Mouse (Mus musculus): ENCODE measurements around the gene Grcc10. TPM values are rescaled to one million over a fixed set of nuclear protein-coding genes. Genes with fewer than 3 reads are reported as not detected.

The Grcc10 gene
- polyA plus RNA-seq, 2 experiments, result 290 to 438 TPM

DNA sequence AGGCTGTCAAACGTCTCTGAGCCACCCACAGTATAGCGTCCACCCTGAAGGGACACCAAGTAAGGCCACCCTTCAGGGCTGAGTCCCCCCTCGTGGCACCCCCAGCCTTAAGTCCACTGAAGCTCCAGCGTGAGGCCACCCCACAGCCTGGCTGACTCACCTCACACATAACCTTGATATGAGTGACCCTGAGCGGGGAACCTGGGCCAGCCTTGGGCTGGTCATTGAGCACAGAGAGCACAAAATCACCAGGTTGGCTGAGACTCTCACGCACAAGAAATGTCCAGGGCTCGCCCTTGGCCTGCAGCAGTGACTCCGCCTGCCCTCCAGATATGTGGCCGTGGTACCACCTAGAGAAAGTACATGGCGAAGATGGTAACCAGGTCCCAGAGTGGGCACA is 12.6 kb downstream of the Grcc10 start:
- ATAC-seq (ENCODE audit: low FRiP score, low read depth) (no peak), DNase-seq (ENCODE audit: low spot score) (no peak)
- Histone ChIP-seq H3K9ac (ENCODE audit: low read depth, low read length, severe bottlenecking) (no peak overlapping the region), H3K4me1 (ENCODE audit: control insufficient read depth, insufficient read depth, low read length) (no peaks in the 10 kb centered on the region), H3K36me3 (ENCODE audit: control insufficient read depth, insufficient read depth, low read length) (no peaks in the 10 kb centered on the region), H3K4me3 (replicated peaks; ENCODE audit: low read length) (no peak overlapping the region), H3K4me2 (replicated peaks; ENCODE audit: low read depth, low read length, severe bottlenecking) (no peak overlapping the region), H3K27me3 (ENCODE audit: control insufficient read depth, insufficient read depth, low read length) (no peaks in the 10 kb centered on the region), H3K9me3 (ENCODE audit: control insufficient read depth, low read length) (no peaks in the 10 kb centered on the region), H3K27ac (replicated peaks; ENCODE audit: low read depth, low read length) (no peak overlapping the region)
- WGBS, result 92% methylated on average over 10 of the region's 10 CpGs
- TF ChIP-seq POLR2A (IDR thresholded peaks at IDR 0.05; ENCODE audit: borderline replicate concordance, extremely low read depth, insufficient read depth, insufficient read length), result no peak

GRCm38 (mm10) chr6:124724472-124724871 is 16.7 kb downstream of the Grcc10 start:
- DNase-seq (ENCODE audit: low spot score), result no peak
- no peaks in the 10 kb centered on the region for H3K9me3 ChIP-seq (ENCODE audit: control insufficient read depth, low read length)
- ATAC-seq (ENCODE audit: low FRiP score, low read depth), result no peak
- no peaks in the 10 kb centered on the region for H3K4me1 ChIP-seq (ENCODE audit: control insufficient read depth, insufficient read depth, low read length)
- H3K9ac ChIP-seq (ENCODE audit: low read depth, low read length, severe bottlenecking), result no peak overlapping the region
- H3K27ac ChIP-seq (replicated peaks; ENCODE audit: low read depth, low read length), result no peak overlapping the region
- no peaks in the 10 kb centered on the region for H3K27me3 ChIP-seq (ENCODE audit: control insufficient read depth, insufficient read depth, low read length)
- 82% methylated on average over 10 of the region's 10 CpGs for WGBS
- no peaks in the 10 kb centered on the region for H3K36me3 ChIP-seq (ENCODE audit: control insufficient read depth, insufficient read depth, low read length)
- H3K4me3 ChIP-seq (replicated peaks; ENCODE audit: low read length), result no peak overlapping the region
- no peak overlapping the region for H3K4me2 ChIP-seq (replicated peaks; ENCODE audit: low read depth, low read length, severe bottlenecking)
- no peak for TF ChIP-seq POLR2A (IDR thresholded peaks at IDR 0.05; ENCODE audit: borderline replicate concordance, extremely low read depth, insufficient read depth, insufficient read length)

GRCm38 (mm10) chr6:124723541-124723940 is 17.6 kb downstream of the Grcc10 start:
- H3K9ac ChIP-seq (ENCODE audit: low read depth, low read length, severe bottlenecking), result no peak overlapping the region
- TF ChIP-seq POLR2A (IDR thresholded peaks at IDR 0.05; ENCODE audit: borderline replicate concordance, extremely low read depth, insufficient read depth, insufficient read length), result no peak
- no peak overlapping the region for H3K4me2 ChIP-seq (replicated peaks; ENCODE audit: low read depth, low read length, severe bottlenecking)
- no peak overlapping the region for H3K27ac ChIP-seq (replicated peaks; ENCODE audit: low read depth, low read length)
- no peaks in the 10 kb centered on the region for H3K27me3 ChIP-seq (ENCODE audit: control insufficient read depth, insufficient read depth, low read length)
- DNase-seq (ENCODE audit: low spot score), result no peak
- ATAC-seq (ENCODE audit: low FRiP score, low read depth), result no peak
- no peaks in the 10 kb centered on the region for H3K36me3 ChIP-seq (ENCODE audit: control insufficient read depth, insufficient read depth, low read length)
- no peak overlapping the region for H3K4me3 ChIP-seq (replicated peaks; ENCODE audit: low read length)
- 74% methylated on average over 8 of the region's 8 CpGs for WGBS
- no peaks in the 10 kb centered on the region for H3K9me3 ChIP-seq (ENCODE audit: control insufficient read depth, low read length)
- H3K4me1 ChIP-seq (ENCODE audit: control insufficient read depth, insufficient read depth, low read length), result no peaks in the 10 kb centered on the region

DNA sequence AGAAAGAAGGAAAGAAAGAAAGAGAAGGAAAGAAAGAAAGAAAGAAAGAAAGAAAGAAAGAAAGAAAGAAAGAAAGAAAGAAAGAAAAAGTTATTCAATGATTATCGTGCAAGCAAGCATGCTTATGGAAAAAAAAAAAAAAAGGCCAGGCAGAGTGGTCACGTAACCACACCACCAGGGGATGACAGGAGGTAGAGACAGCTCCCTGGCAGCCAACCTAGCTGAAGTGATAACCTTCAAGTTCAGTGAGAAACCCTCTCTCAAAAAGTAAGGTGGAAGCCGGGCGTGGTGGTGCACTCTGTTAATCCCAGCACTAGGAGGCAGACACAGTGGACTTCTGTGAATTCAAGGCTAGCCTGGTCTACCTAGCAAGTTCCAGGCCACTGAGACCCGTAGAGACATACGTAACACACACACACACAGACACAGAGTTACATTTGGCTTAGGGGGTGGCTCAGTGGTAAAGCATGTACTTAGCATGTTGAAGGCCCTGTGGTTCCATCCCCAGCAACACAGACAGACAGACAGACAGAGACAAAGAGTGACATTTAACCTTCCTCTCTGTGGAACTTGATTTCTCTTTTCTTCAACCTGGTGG is 18.2 kb downstream of the Grcc10 start:
- Histone ChIP-seq H3K27me3 (ENCODE audit: control insufficient read depth, insufficient read depth, low read length) (no peaks in the 10 kb centered on the region), H3K4me3 (replicated peaks; ENCODE audit: low read length) (no peak overlapping the region), H3K4me1 (ENCODE audit: control insufficient read depth, insufficient read depth, low read length) (no peaks in the 10 kb centered on the region), H3K36me3 (ENCODE audit: control insufficient read depth, insufficient read depth, low read length) (no peaks in the 10 kb centered on the region), H3K27ac (replicated peaks; ENCODE audit: low read depth, low read length) (no peak overlapping the region), H3K4me2 (replicated peaks; ENCODE audit: low read depth, low read length, severe bottlenecking) (no peak overlapping the region), H3K9ac (ENCODE audit: low read depth, low read length, severe bottlenecking) (no peak overlapping the region), H3K9me3 (ENCODE audit: control insufficient read depth, low read length) (no peaks in the 10 kb centered on the region)
- DNase-seq (ENCODE audit: low spot score) (no peak), ATAC-seq (ENCODE audit: low FRiP score, low read depth) (no peak)
- TF ChIP-seq POLR2A (IDR thresholded peaks at IDR 0.05; ENCODE audit: borderline replicate concordance, extremely low read depth, insufficient read depth, insufficient read length), result no peak
- 85% methylated on average over 6 of the region's 6 CpGs for WGBS

- H3K27me3 ChIP-seq (ENCODE audit: control insufficient read depth, insufficient read depth, low read length), result no peaks in the 10 kb centered on the region
- no peaks in the 10 kb centered on the region for H3K4me1 ChIP-seq (ENCODE audit: control insufficient read depth, insufficient read depth, low read length)
- WGBS, result 60% methylated on average over 11 of the region's 11 CpGs
- H3K27ac ChIP-seq (replicated peaks; ENCODE audit: low read depth, low read length), result no peak overlapping the region
- no peak for DNase-seq (ENCODE audit: low spot score)
- H3K9ac ChIP-seq (ENCODE audit: low read depth, low read length, severe bottlenecking), result no peak overlapping the region
- H3K4me3 ChIP-seq (replicated peaks; ENCODE audit: low read length), result no peak overlapping the region
- H3K36me3 ChIP-seq (ENCODE audit: control insufficient read depth, insufficient read depth, low read length), result peaks cover 18% of the 10 kb centered on the region
- TF ChIP-seq POLR2A (IDR thresholded peaks at IDR 0.05; ENCODE audit: borderline replicate concordance, extremely low read depth, insufficient read depth, insufficient read length), result no peak
- no peaks in the 10 kb centered on the region for H3K9me3 ChIP-seq (ENCODE audit: control insufficient read depth, low read length)
- ATAC-seq (ENCODE audit: low FRiP score, low read depth), result no peak
- H3K4me2 ChIP-seq (replicated peaks; ENCODE audit: low read depth, low read length, severe bottlenecking), result no peak overlapping the region
Measured at GRCm38 (mm10) chr6:124720904-124721303, 20.3 kb downstream of the Grcc10 start.

Data from limb, embryonic 14.5 days (tissue).